Mouse (Mus musculus): ENCODE results near the gene Creb5.

DNA sequence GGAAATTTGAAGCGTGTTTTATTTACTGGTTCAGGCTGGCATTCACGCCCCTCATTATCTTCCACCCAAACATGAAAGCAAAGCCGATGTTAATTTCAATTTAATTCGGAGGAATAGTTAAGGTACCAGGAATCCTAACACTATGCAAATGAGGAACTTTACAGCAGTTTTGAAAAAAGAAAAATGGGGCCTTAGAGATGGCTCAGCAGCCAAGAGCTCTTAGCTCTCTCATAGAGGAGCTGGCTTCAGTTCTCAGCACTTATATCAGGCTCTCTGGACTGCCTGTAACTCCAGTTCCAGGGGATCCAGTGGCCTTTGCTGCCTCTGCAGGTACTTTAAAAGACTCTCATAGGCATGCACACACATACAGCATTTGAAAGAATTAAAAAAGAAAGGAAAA lies 19.1 kb downstream of the Creb5 start:
- TF ChIP-seq CTCF (IDR thresholded peaks at IDR 0.05) (no peak), POLR2A (IDR thresholded peaks at IDR 0.05; ENCODE audit: insufficient read depth, low read depth, low read length) (no peak), EP300 (IDR thresholded peaks at IDR 0.05; ENCODE audit: insufficient read depth, low read depth, low read length) (no peak)

All from heart, adult 2 months (tissue).